ENCODE assay signal across 8 mouse cellular contexts in the genomic region with DNA sequence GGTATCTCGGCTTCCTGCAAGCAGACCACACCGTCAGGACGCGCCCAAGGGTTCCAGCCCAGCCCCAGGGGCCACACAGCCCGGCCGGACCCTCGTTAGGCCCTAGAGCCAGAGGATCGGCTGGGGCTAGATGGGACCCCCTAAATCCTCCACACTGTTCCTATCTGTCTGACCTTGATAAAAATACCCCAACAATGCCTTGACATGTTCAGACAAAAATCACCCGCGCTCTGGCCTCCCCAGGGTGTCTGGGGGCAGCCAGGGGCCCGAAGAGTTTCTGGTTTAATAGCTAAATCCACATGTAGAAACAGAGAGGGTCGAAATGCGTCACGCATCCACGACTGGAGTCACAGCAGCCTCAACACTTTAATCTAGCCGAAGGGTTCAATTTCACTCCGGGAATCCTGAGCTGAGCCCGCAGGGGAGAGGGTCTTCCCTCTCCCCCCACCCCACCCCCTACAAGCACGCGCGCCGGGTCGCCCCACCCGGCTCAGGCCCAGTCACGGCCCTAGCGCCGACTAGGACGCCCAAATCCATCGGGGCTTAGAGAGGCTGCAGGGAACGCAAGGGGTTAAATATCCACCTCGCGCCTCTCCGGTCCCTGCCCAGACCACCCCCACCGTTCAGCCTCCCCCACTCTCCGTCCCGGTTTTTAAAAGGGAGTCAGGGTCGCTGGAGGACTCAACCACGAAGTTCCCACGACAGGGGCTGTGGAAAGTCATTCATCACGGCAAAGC. TPM values are rescaled to one million over a fixed set of nuclear protein-coding genes. Genes with fewer than 3 reads are reported as not detected.
DNase-seq lines count a peak whose midpoint lies in the region; ATAC-seq and TF ChIP-seq lines count a peak whose summit lies in the region.

No protein-coding gene starts in this region.

- peak overlapping the region; percentile 98 for H3K27ac ChIP-seq in left cerebral cortex, adult 2 months
- H3K27ac ChIP-seq in hindbrain, embryonic 14.5 days = no peak overlapping the region
- no peak overlapping the region for H3K27ac ChIP-seq in midbrain, embryonic 13.5 days

- H3K4me1 ChIP-seq in hindbrain, embryonic 14.5 days (replicated peaks; ENCODE audit: control insufficient read depth, insufficient read depth, low read length) = peaks cover 50% of the 10 kb centered on the region
- peaks cover 62% of the 10 kb centered on the region for H3K4me1 ChIP-seq in midbrain, embryonic 13.5 days (replicated peaks)

- peak overlapping the region; percentile 90 for H3K4me2 ChIP-seq in hindbrain, embryonic 14.5 days (replicated peaks)
- H3K4me2 ChIP-seq in midbrain, embryonic 13.5 days (replicated peaks) = peak overlapping the region; percentile 95

- intact Hi-C loops in left cerebral cortex, adult 2 months (cut with DNase I) = loop anchor here (2.0 kb wide), 1 partner anchor 93 kb away; no protein-coding TSS in a partner anchor
- intact Hi-C loops in gastrocnemius, postnatal 14 days (cut with DNase I; ENCODE audit: low total_unique reads) = no loop called here

- no peak for DNase-seq in left cerebral cortex, adult 2 months (ENCODE audit: extremely low spot score in 1 of 2, low spot score in 2 of 2)
- DNase-seq in left cerebral cortex, adult 18-20 months (ENCODE audit: low spot score in 2 of 2) = no peak
- DNase-seq in embryo, embryonic 9.5 days (ENCODE audit: extremely low spot score) = peak; percentile 62
- DNase-seq in hindbrain, embryonic 14.5 days (ENCODE audit: low spot score) = no peak
- no peak for DNase-seq in gastrocnemius, postnatal 14 days
- DNase-seq in frontal cortex, adult 2 months (ENCODE audit: extremely low spot score in 1 of 2, low spot score in 1 of 2) = no peak
- DNase-seq in spleen, postnatal 10 days (ENCODE audit: low spot score in 2 of 2) = no peak

- H3K27me3 ChIP-seq in hindbrain, embryonic 14.5 days (ENCODE audit: control insufficient read depth, insufficient read depth, low read length) = peaks cover 66% of the 10 kb centered on the region
- peaks cover 80% of the 10 kb centered on the region for H3K27me3 ChIP-seq in midbrain, embryonic 13.5 days

- H3K36me3 ChIP-seq in hindbrain, embryonic 14.5 days (replicated peaks; ENCODE audit: control insufficient read depth, insufficient read depth) = no peaks in the 10 kb centered on the region
- no peaks in the 10 kb centered on the region for H3K36me3 ChIP-seq in midbrain, embryonic 13.5 days

- no peak for ATAC-seq in hindbrain, embryonic 14.5 days (ENCODE audit: low FRiP score)
- ATAC-seq in midbrain, embryonic 13.5 days = no peak

- peak overlapping the region; percentile 94 for H3K4me3 ChIP-seq in left cerebral cortex, adult 2 months
- peak overlapping the region; percentile 65 for H3K4me3 ChIP-seq in hindbrain, embryonic 14.5 days (replicated peaks; ENCODE audit: low read length)
- H3K4me3 ChIP-seq in midbrain, embryonic 13.5 days (replicated peaks) = peak overlapping the region; percentile 68

- 0% methylated on average over 39 of the region's 40 CpGs for WGBS in hindbrain, embryonic 14.5 days
- under 1% methylated on average over 40 of the region's 40 CpGs for WGBS in midbrain, embryonic 13.5 days

- TF ChIP-seq CTCF in left cerebral cortex, adult 2 months (IDR thresholded peaks at IDR 0.05) = no peak

- H3K9me3 ChIP-seq in hindbrain, embryonic 14.5 days (ENCODE audit: control insufficient read depth, low read length) = no peaks in the 10 kb centered on the region
- no peaks in the 10 kb centered on the region for H3K9me3 ChIP-seq in midbrain, embryonic 13.5 days

- peak overlapping the region; percentile 81 for H3K9ac ChIP-seq in hindbrain, embryonic 14.5 days
- H3K9ac ChIP-seq in midbrain, embryonic 13.5 days (replicated peaks) = peak overlapping the region; percentile 82

RNA-seq across cellular contexts. Expression of a gene that starts 3.6 kb away (rescaled TPM):
- 10 to 100 TPM; 52.1 to 53.0 TPM for total RNA-seq in left cerebral cortex, adult 2 months (2021)
- 10 to 100 TPM; 52.7 to 55.5 TPM for total RNA-seq in left cerebral cortex, adult 18-20 months (2021)
- 24.7 and 30.1 TPM in 2 replicates for polyA plus RNA-seq in hindbrain, embryonic 14.5 days (2014; fragmentation: Nextera tagmentation; extraction: Ambion mirVana)
- polyA plus RNA-seq in midbrain, embryonic 13.5 days (2015; fragmentation: Nextera tagmentation; extraction: Ambion mirVana) = 7.5 and 8.3 TPM in 2 replicates
- total RNA-seq in gastrocnemius, postnatal 14 days (2021) = 10 to 100 TPM; 15.8 to 22.3 TPM
- polyA plus RNA-seq in frontal cortex, adult 2 months (2012; rRNA removed) = 34.6 and 43.0 TPM in 2 replicates
